In genomic region chr16:17124119-17124870, GRCm38 (mm10) we compare ENCODE assay signal across 8 mouse cellular contexts. TPM values are rescaled to one million over a fixed set of nuclear protein-coding genes. Genes with fewer than 3 reads are reported as not detected.
DNase-seq lines count a peak whose midpoint lies in the region; ATAC-seq and TF ChIP-seq lines count a peak whose summit lies in the region.

No protein-coding gene starts in this region.

- H3K9ac ChIP-seq in lung, embryonic 14.5 days: peak overlapping the region; percentile 73
- H3K9ac ChIP-seq in embryonic facial prominence, embryonic 14.5 days (ENCODE audit: low read depth, low read length): peak overlapping the region; percentile 54
- peak overlapping the region; percentile 75 for H3K9ac ChIP-seq in limb, embryonic 12.5 days (replicated peaks)
- peak overlapping the region; percentile 18 for H3K9ac ChIP-seq in neural tube, embryonic 15.5 days (replicated peaks)

- peak overlapping the region; percentile 69 for H3K4me2 ChIP-seq in lung, embryonic 14.5 days
- peak overlapping the region; percentile 62 for H3K4me2 ChIP-seq in embryonic facial prominence, embryonic 14.5 days (ENCODE audit: low read depth, low read length)
- H3K4me2 ChIP-seq in limb, embryonic 12.5 days: peak overlapping the region; percentile 90
- H3K4me2 ChIP-seq in neural tube, embryonic 15.5 days: peak overlapping the region; percentile 81

- TF ChIP-seq POLR2A in lung, adult 2 months (IDR thresholded peaks at IDR 0.05; ENCODE audit: borderline replicate concordance, extremely low read depth, low read depth, low read length): no peak

- peak; percentile 66 for DNase-seq in lung, embryonic 14.5 days
- DNase-seq in lung, adult 2 months: no peak
- DNase-seq in embryonic facial prominence, embryonic 14.5 days (ENCODE audit: low spot score): peak; percentile 44
- no peak for DNase-seq in spleen, postnatal 36 days (ENCODE audit: low spot score in 2 of 2)
- no peak for DNase-seq in urinary bladder, postnatal 36 days (ENCODE audit: low spot score in 2 of 2)
- no peak for DNase-seq in adrenal gland, postnatal 25 days

- whole genome bisulfite sequencing in lung, embryonic 14.5 days: 1% methylated on average over 22 of the region's 22 CpGs
- 25% methylated on average over 22 of the region's 22 CpGs for WGBS in lung, adult 2 months
- WGBS in embryonic facial prominence, embryonic 14.5 days: 3% methylated on average over 22 of the region's 22 CpGs
- 3% methylated on average over 22 of the region's 22 CpGs for WGBS in limb, embryonic 12.5 days
- 3% methylated on average over 22 of the region's 22 CpGs for WGBS in neural tube, embryonic 15.5 days

- 0 out of 2 replicates have a peak, but pooled peaks cover 6% of the 10 kb centered on the region for H3K4me1 ChIP-seq in lung, embryonic 14.5 days (ENCODE audit: insufficient read depth)
- no peaks in the 10 kb centered on the region for H3K4me1 ChIP-seq in lung, adult 2 months (ENCODE audit: control insufficient read depth, insufficient read depth, low read length)
- H3K4me1 ChIP-seq in embryonic facial prominence, embryonic 14.5 days (ENCODE audit: control insufficient read depth, insufficient read depth, low read length): peaks cover 11% of the 10 kb centered on the region
- peaks cover 25% of the 10 kb centered on the region for H3K4me1 ChIP-seq in limb, embryonic 12.5 days (replicated peaks)
- H3K4me1 ChIP-seq in neural tube, embryonic 15.5 days: peaks cover 21% of the 10 kb centered on the region

- H3K36me3 ChIP-seq in lung, embryonic 14.5 days (ENCODE audit: insufficient read depth): peaks cover 29% of the 10 kb centered on the region
- peaks cover 6% of the 10 kb centered on the region; the same call in 1 of the 2 replicates for H3K36me3 ChIP-seq in embryonic facial prominence, embryonic 14.5 days (ENCODE audit: control insufficient read depth, insufficient read depth, low read length)
- peaks cover 40% of the 10 kb centered on the region for H3K36me3 ChIP-seq in limb, embryonic 12.5 days
- H3K36me3 ChIP-seq in neural tube, embryonic 15.5 days: no peaks in the 10 kb centered on the region

- no peaks in the 10 kb centered on the region for H3K27me3 ChIP-seq in lung, embryonic 14.5 days (ENCODE audit: insufficient read depth, low read length)
- no peaks in the 10 kb centered on the region for H3K27me3 ChIP-seq in embryonic facial prominence, embryonic 14.5 days (replicated peaks; ENCODE audit: control insufficient read depth, insufficient read depth, low read length)
- H3K27me3 ChIP-seq in limb, embryonic 12.5 days: no peaks in the 10 kb centered on the region
- no peaks in the 10 kb centered on the region for H3K27me3 ChIP-seq in neural tube, embryonic 15.5 days (replicated peaks)

- H3K27ac ChIP-seq in lung, embryonic 14.5 days (ENCODE audit: low read depth): peak overlapping the region; percentile 82
- peak overlapping the region; percentile 63 for H3K27ac ChIP-seq in embryonic facial prominence, embryonic 14.5 days (replicated peaks; ENCODE audit: low read depth, low read length)
- peak overlapping the region; percentile 83 for H3K27ac ChIP-seq in limb, embryonic 12.5 days
- no peak overlapping the region for H3K27ac ChIP-seq in neural tube, embryonic 15.5 days (replicated peaks)

- no peak for TF ChIP-seq CTCF in lung, embryonic 14.5 days (IDR thresholded peaks at IDR 0.05; ENCODE audit: low read depth)
- no peak for TF ChIP-seq CTCF in lung, adult 2 months (IDR thresholded peaks at IDR 0.05; ENCODE audit: insufficient read depth, low read length)

- ATAC-seq in lung, embryonic 14.5 days (ENCODE audit: insufficient read depth): peak; percentile 35
- 0 out of 2 replicates have a peak, but pooled peaks have one; percentile 22 for ATAC-seq in embryonic facial prominence, embryonic 14.5 days (ENCODE audit: low read depth)
- peak; percentile 43; the same call in 1 of the 2 replicates for ATAC-seq in limb, embryonic 12.5 days (ENCODE audit: insufficient number of reproducible peaks, insufficient read depth, low FRiP score, low TSS enrichment, low read depth)
- ATAC-seq in neural tube, embryonic 15.5 days (ENCODE audit: low FRiP score): peak; percentile 12; the same call in 1 of the 2 replicates

- peak overlapping the region; percentile 56 for H3K4me3 ChIP-seq in lung, embryonic 14.5 days (ENCODE audit: low read depth, low read length)
- no peak overlapping the region for H3K4me3 ChIP-seq in lung, adult 2 months (replicated peaks; ENCODE audit: extremely low read depth, low read depth, low read length)
- H3K4me3 ChIP-seq in embryonic facial prominence, embryonic 14.5 days (ENCODE audit: low read depth, low read length): peak overlapping the region; percentile 49
- H3K4me3 ChIP-seq in limb, embryonic 12.5 days (replicated peaks): peak overlapping the region; percentile 58
- peak overlapping the region; percentile 42 for H3K4me3 ChIP-seq in neural tube, embryonic 15.5 days (replicated peaks)

- H3K9me3 ChIP-seq in lung, embryonic 14.5 days (ENCODE audit: low read depth, low read length): no peaks in the 10 kb centered on the region
- no peaks in the 10 kb centered on the region for H3K9me3 ChIP-seq in embryonic facial prominence, embryonic 14.5 days (ENCODE audit: control insufficient read depth, low read length)
- H3K9me3 ChIP-seq in limb, embryonic 12.5 days: no peaks in the 10 kb centered on the region
- H3K9me3 ChIP-seq in neural tube, embryonic 15.5 days (replicated peaks): no peaks in the 10 kb centered on the region

RNA-seq across cellular contexts. Expression of gene 2610318N02Rik, which starts 0.7 kb away (rescaled TPM):
- 43.0 and 45.7 TPM in 2 replicates for polyA plus RNA-seq in lung, embryonic 14.5 days (2014; fragmentation: Nextera tagmentation; extraction: Ambion mirVana)
- polyA plus RNA-seq in lung, adult 2 months (2012; rRNA removed): 0.89 and 1.2 TPM in 2 replicates
- 16.9 and 24.4 TPM in 2 replicates for polyA plus RNA-seq in embryonic facial prominence, embryonic 14.5 days (2014; fragmentation: Nextera tagmentation; extraction: Ambion mirVana)
- polyA plus RNA-seq in limb, embryonic 12.5 days (2016; fragmentation: Nextera tagmentation; extraction: Ambion mirVana): 109 and 113 TPM in 2 replicates
- 13.1 and 16.2 TPM in 2 replicates for polyA plus RNA-seq in neural tube, embryonic 15.5 days (2015; fragmentation: Nextera tagmentation; extraction: Ambion mirVana)
- 1.5 TPM in 1 of 2 replicates, not detected in the other for total RNA-seq in adrenal gland, postnatal 25 days (2021)

RNA-seq across cellular contexts. Expression of gene Sdf2l1, which starts 7.9 kb away (rescaled TPM):
- 66.0 and 70.0 TPM in 2 replicates for polyA plus RNA-seq in lung, embryonic 14.5 days (2014; fragmentation: Nextera tagmentation; extraction: Ambion mirVana)
- 29.1 and 37.2 TPM in 2 replicates for polyA plus RNA-seq in lung, adult 2 months (2012; rRNA removed)
- 40.9 and 47.8 TPM in 2 replicates for polyA plus RNA-seq in embryonic facial prominence, embryonic 14.5 days (2014; fragmentation: Nextera tagmentation; extraction: Ambion mirVana)
- polyA plus RNA-seq in limb, embryonic 12.5 days (2016; fragmentation: Nextera tagmentation; extraction: Ambion mirVana): 54.6 and 54.8 TPM in 2 replicates
- polyA plus RNA-seq in neural tube, embryonic 15.5 days (2015; fragmentation: Nextera tagmentation; extraction: Ambion mirVana): 38.4 and 57.3 TPM in 2 replicates
- 27.9 and 28.0 TPM in 2 replicates for total RNA-seq in adrenal gland, postnatal 25 days (2021)

RNA-seq across cellular contexts. Expression of gene Ppil2, which starts 13.2 kb away (rescaled TPM):
- polyA plus RNA-seq in lung, embryonic 14.5 days (2014; fragmentation: Nextera tagmentation; extraction: Ambion mirVana): 119 and 136 TPM in 2 replicates
- polyA plus RNA-seq in lung, adult 2 months (2012; rRNA removed): 66.5 and 74.0 TPM in 2 replicates
- 101 and 117 TPM in 2 replicates for polyA plus RNA-seq in embryonic facial prominence, embryonic 14.5 days (2014; fragmentation: Nextera tagmentation; extraction: Ambion mirVana)
- polyA plus RNA-seq in limb, embryonic 12.5 days (2016; fragmentation: Nextera tagmentation; extraction: Ambion mirVana): 149 and 158 TPM in 2 replicates
- 134 and 143 TPM in 2 replicates for polyA plus RNA-seq in neural tube, embryonic 15.5 days (2015; fragmentation: Nextera tagmentation; extraction: Ambion mirVana)
- 101 and 118 TPM in 2 replicates for total RNA-seq in adrenal gland, postnatal 25 days (2021)

RNA-seq across cellular contexts. Expression of gene Ydjc, which starts 20.1 kb away (rescaled TPM):
- polyA plus RNA-seq in lung, embryonic 14.5 days (2014; fragmentation: Nextera tagmentation; extraction: Ambion mirVana): 10.1 TPM in 2 replicates
- 5.7 and 6.2 TPM in 2 replicates for polyA plus RNA-seq in lung, adult 2 months (2012; rRNA removed)
- 13.3 and 15.1 TPM in 2 replicates for polyA plus RNA-seq in embryonic facial prominence, embryonic 14.5 days (2014; fragmentation: Nextera tagmentation; extraction: Ambion mirVana)
- polyA plus RNA-seq in limb, embryonic 12.5 days (2016; fragmentation: Nextera tagmentation; extraction: Ambion mirVana): 5.1 and 6.2 TPM in 2 replicates
- polyA plus RNA-seq in neural tube, embryonic 15.5 days (2015; fragmentation: Nextera tagmentation; extraction: Ambion mirVana): 45.6 and 52.3 TPM in 2 replicates
- total RNA-seq in adrenal gland, postnatal 25 days (2021): 4.5 and 7.0 TPM in 2 replicates

RNA-seq across cellular contexts. Expression of gene Ccdc116, which starts 22.7 kb away (rescaled TPM):
- polyA plus RNA-seq in lung, embryonic 14.5 days (2014; fragmentation: Nextera tagmentation; extraction: Ambion mirVana): 0.64 and 0.78 TPM in 2 replicates
- 0.91 TPM in 2 replicates for polyA plus RNA-seq in lung, adult 2 months (2012; rRNA removed)
- polyA plus RNA-seq in embryonic facial prominence, embryonic 14.5 days (2014; fragmentation: Nextera tagmentation; extraction: Ambion mirVana): 0.60 and 0.94 TPM in 2 replicates
- polyA plus RNA-seq in limb, embryonic 12.5 days (2016; fragmentation: Nextera tagmentation; extraction: Ambion mirVana): 0.40 and 0.54 TPM in 2 replicates
- polyA plus RNA-seq in neural tube, embryonic 15.5 days (2015; fragmentation: Nextera tagmentation; extraction: Ambion mirVana): 2.7 and 3.5 TPM in 2 replicates
- total RNA-seq in adrenal gland, postnatal 25 days (2021): 0.39 TPM in 1 of 2 replicates, not detected in the other

Comparison
In these comparisons a context has a peak if more than half of its experiments do, and no peak if none do; other contexts are left out.
1. DNase-seq: peak in lung, embryonic 14.5 days (single experiment) and embryonic facial prominence, embryonic 14.5 days (single experiment); none in lung, adult 2 months (single experiment), spleen, postnatal 36 days (0 of 2), urinary bladder, postnatal 36 days (0 of 2) and adrenal gland, postnatal 25 days (single experiment).
2. H3K9ac ChIP-seq: peak in every context shown above with its lines; median percentile 75 in limb, embryonic 12.5 days; 73 in lung, embryonic 14.5 days; 54 in embryonic facial prominence, embryonic 14.5 days; 18 in neural tube, embryonic 15.5 days.
3. Peak in every context shown above with its lines, with median percentiles within 50 percentile points of each other: ATAC-seq and H3K4me2 ChIP-seq.